Mouse (Mus musculus): ENCODE measurements around the gene Polr2e. TPM values are rescaled to one million over a fixed set of nuclear protein-coding genes. Genes with fewer than 3 reads are reported as not detected.

The Polr2e gene
- total and polyA plus RNA-seq, 3 experiments: 97.3 to 122 (median 106) TPM

- peak; percentile 44 for DNase-seq
These were observed 22.2 kb downstream of the Polr2e start for GRCm38 (mm10) chr10:80017361-80017760.

GRCm38 (mm10) chr10:80016931-80017330, 22.7 kb downstream of the Polr2e start:
- DNase-seq: no peak

GRCm38 (mm10) chr10:80016511-80016910, 23.1 kb downstream of the Polr2e start, which contains the start of gene Arhgap45:
TSS of gene Arhgap45 (plus strand) at chr10:80016653.
- peak; percentile 36 for DNase-seq

GRCm38 (mm10) chr10:80015583-80015982, 24.0 kb downstream of the Polr2e start:
- no peak for DNase-seq

- no peak for DNase-seq
These were observed 24.9 kb downstream of the Polr2e start for GRCm38 (mm10) chr10:80014484-80015290.

GRCm38 (mm10) chr10:80013609-80014008, 26.0 kb downstream of the Polr2e start:
- DNase-seq: no peak

- DNase-seq: no peak
These were observed 27.9 kb downstream of the Polr2e start for GRCm38 (mm10) chr10:80011740-80012139.

- DNase-seq: peak; percentile 87
These were observed 35.3 kb downstream of the Polr2e start for GRCm38 (mm10) chr10:80004233-80004705.

- DNase-seq: peak; percentile 40
These were observed 36.0 kb downstream of the Polr2e start for GRCm38 (mm10) chr10:80003374-80004232.

- no peak for DNase-seq
These were observed 36.8 kb downstream of the Polr2e start for GRCm38 (mm10) chr10:80002829-80003228.

GRCm38 (mm10) chr10:80001945-80002344, 37.6 kb downstream of the Polr2e start:
- DNase-seq: no peak

- no peak for DNase-seq
These were observed 41.8 kb downstream of the Polr2e start for GRCm38 (mm10) chr10:79997819-79998218.

GRCm38 (mm10) chr10:79997034-79997760, 42.4 kb downstream of the Polr2e start:
- DNase-seq: peak; percentile 84

- DNase-seq: peak; percentile 98
These were observed 43.1 kb downstream of the Polr2e start, which contains the start of gene Abca7 for GRCm38 (mm10) chr10:79996272-79997033. TSS of gene Abca7 (plus strand) at chr10:79996494.

- no peak for DNase-seq
These were observed 44.0 kb downstream of the Polr2e start for GRCm38 (mm10) chr10:79995636-79996035.

- peak; percentile 45 for DNase-seq
These were observed 45.0 kb downstream of the Polr2e start for GRCm38 (mm10) chr10:79994397-79995115.

- no peak for DNase-seq
These were observed 48.0 kb downstream of the Polr2e start for GRCm38 (mm10) chr10:79991548-79991947.

- no peak for DNase-seq
These were observed 48.5 kb downstream of the Polr2e start for GRCm38 (mm10) chr10:79991099-79991498.

GRCm38 (mm10) chr10:79989870-79990269, 49.7 kb downstream of the Polr2e start:
- DNase-seq: no peak

GRCm38 (mm10) chr10:79989272-79989786, 50.3 kb downstream of the Polr2e start:
- no peak for DNase-seq

Data from adrenal gland, adult 2 months (tissue).